Mouse (Mus musculus): Measurements from ENCODE around the gene Ppil1. TPM values are rescaled to one million over a fixed set of nuclear protein-coding genes. Genes with fewer than 3 reads are reported as not detected.

The Ppil1 gene
- polyA plus RNA-seq, 1 experiment = 30.1 TPM

- Histone ChIP-seq H3K36me3 (ENCODE audit: control insufficient read depth, insufficient read depth) (no peaks in the 10 kb centered on the region), H3K4me2 (ENCODE audit: low read depth) (no peak overlapping the region), H3K79me2 (ENCODE audit: control insufficient read depth, insufficient read depth) (no peaks in the 10 kb centered on the region), H3ac (ENCODE audit: control insufficient read depth, insufficient read length) (no peak overlapping the region), H3K4me3 (no peak overlapping the region), H3K27me3 (ENCODE audit: control insufficient read depth, insufficient read depth, insufficient read length) (peaks cover 71% of the 10 kb centered on the region)
- TF ChIP-seq MYOG (IDR thresholded peaks at IDR 0.05; ENCODE audit: control insufficient read depth in 1 of 3, insufficient read depth in 1 of 3, insufficient read length in 2 of 3, low read depth in 2 of 3) = no peak
- no peak for TF ChIP-seq E2F4 (IDR thresholded peaks at IDR 0.05; ENCODE audit: insufficient read depth)
- no peak for TF ChIP-seq TCF12 (IDR thresholded peaks at IDR 0.05; ENCODE audit: insufficient read depth, poor library complexity, severe bottlenecking)
- no peak for TF ChIP-seq REST (IDR thresholded peaks at IDR 0.05; ENCODE audit: insufficient read depth, insufficient read length)
- TF ChIP-seq POLR2AphosphoS2 (IDR thresholded peaks at IDR 0.05; ENCODE audit: insufficient read length, low read depth) = no peak
Measured at GRCm38 (mm10) chr17:29213381-29214192, 50.4 kb downstream of the Ppil1 start.

- TF ChIP-seq POLR2A (IDR thresholded peaks at IDR 0.05; ENCODE audit: insufficient read length, low read depth) (no peak), TCF3 (IDR thresholded peaks at IDR 0.05; ENCODE audit: insufficient read length, low read depth) (no peak), REST (IDR thresholded peaks at IDR 0.05; ENCODE audit: insufficient read depth, insufficient read length) (no peak), MYOG (IDR thresholded peaks at IDR 0.05; ENCODE audit: control insufficient read depth in 1 of 3, insufficient read depth in 1 of 3, insufficient read length in 2 of 3, low read depth in 2 of 3) (no peak), MAX (IDR thresholded peaks at IDR 0.05; ENCODE audit: low read depth) (no peak), SRF (IDR thresholded peaks at IDR 0.05; ENCODE audit: control insufficient read depth, insufficient read length, low read depth) (no peak), CEBPB (IDR thresholded peaks at IDR 0.05; ENCODE audit: insufficient read depth, poor library complexity, severe bottlenecking) (no peak), E2F4 (IDR thresholded peaks at IDR 0.05; ENCODE audit: insufficient read depth) (no peak)
- no peak overlapping the region for H3K4me2 ChIP-seq (ENCODE audit: low read depth)
- H3K36me3 ChIP-seq (ENCODE audit: control insufficient read depth, insufficient read depth) = no peaks in the 10 kb centered on the region
Measured at GRCm38 (mm10) chr17:29211836-29212235, 52.1 kb downstream of the Ppil1 start.

GRCm38 (mm10) chr17:29210037-29210436, 53.9 kb downstream of the Ppil1 start:
- Histone ChIP-seq H3ac (ENCODE audit: control insufficient read depth, insufficient read length) (no peak overlapping the region), H3K79me2 (ENCODE audit: control insufficient read depth, insufficient read depth) (no peaks in the 10 kb centered on the region), H3K4me2 (ENCODE audit: low read depth) (no peak overlapping the region), H3K36me3 (ENCODE audit: control insufficient read depth, insufficient read depth) (no peaks in the 10 kb centered on the region), H3K27me3 (ENCODE audit: control insufficient read depth, insufficient read depth, insufficient read length) (peaks cover 36% of the 10 kb centered on the region), H3K4me3 (no peak overlapping the region)
- no peak for TF ChIP-seq MYOD1 (IDR thresholded peaks at IDR 0.05; ENCODE audit: control insufficient read depth in 1 of 3, insufficient read length in 2 of 3, low read depth in 2 of 3)
- TF ChIP-seq MYOG (IDR thresholded peaks at IDR 0.05; ENCODE audit: control insufficient read depth in 1 of 3, insufficient read depth in 1 of 3, insufficient read length in 2 of 3, low read depth in 2 of 3) = no peak
- no peak for TF ChIP-seq USF1 (IDR thresholded peaks at IDR 0.05; ENCODE audit: low read depth)
- no peak for TF ChIP-seq POLR2A (IDR thresholded peaks at IDR 0.05; ENCODE audit: insufficient read length, low read depth)
- no peak for TF ChIP-seq E2F4 (IDR thresholded peaks at IDR 0.05; ENCODE audit: insufficient read depth)
- TF ChIP-seq TCF3 (IDR thresholded peaks at IDR 0.05; ENCODE audit: insufficient read length, low read depth) = no peak
- TF ChIP-seq SRF (IDR thresholded peaks at IDR 0.05; ENCODE audit: control insufficient read depth, insufficient read length, low read depth) = no peak
- TF ChIP-seq TCF12 (IDR thresholded peaks at IDR 0.05; ENCODE audit: insufficient read depth, poor library complexity, severe bottlenecking) = no peak
- no peak for TF ChIP-seq POLR2AphosphoS2 (IDR thresholded peaks at IDR 0.05; ENCODE audit: insufficient read length, low read depth)
- TF ChIP-seq MAX (IDR thresholded peaks at IDR 0.05; ENCODE audit: low read depth) = no peak
- no peak for TF ChIP-seq CEBPB (IDR thresholded peaks at IDR 0.05; ENCODE audit: insufficient read depth, poor library complexity, severe bottlenecking)
- no peak for TF ChIP-seq REST (IDR thresholded peaks at IDR 0.05; ENCODE audit: insufficient read depth, insufficient read length)

More at GRCm38 (mm10) chr17:29211836-29212235, 52.1 kb downstream of the Ppil1 start:
- no peak overlapping the region for H3ac ChIP-seq (ENCODE audit: control insufficient read depth, insufficient read length)
- peaks cover 54% of the 10 kb centered on the region for H3K27me3 ChIP-seq (ENCODE audit: control insufficient read depth, insufficient read depth, insufficient read length)
- no peaks in the 10 kb centered on the region for H3K79me2 ChIP-seq (ENCODE audit: control insufficient read depth, insufficient read depth)
- no peak overlapping the region for H3K4me3 ChIP-seq

- TF ChIP-seq USF1 (IDR thresholded peaks at IDR 0.05; ENCODE audit: low read depth) (no peak), E2F4 (IDR thresholded peaks at IDR 0.05; ENCODE audit: insufficient read depth) (no peak), TCF12 (IDR thresholded peaks at IDR 0.05; ENCODE audit: insufficient read depth, poor library complexity, severe bottlenecking) (no peak), POLR2A (IDR thresholded peaks at IDR 0.05; ENCODE audit: insufficient read length, low read depth) (no peak), TCF3 (IDR thresholded peaks at IDR 0.05; ENCODE audit: insufficient read length, low read depth) (no peak), POLR2AphosphoS2 (IDR thresholded peaks at IDR 0.05; ENCODE audit: insufficient read length, low read depth) (no peak), SRF (IDR thresholded peaks at IDR 0.05; ENCODE audit: control insufficient read depth, insufficient read length, low read depth) (no peak), MYOD1 (IDR thresholded peaks at IDR 0.05; ENCODE audit: control insufficient read depth in 1 of 3, insufficient read length in 2 of 3, low read depth in 2 of 3) (no peak), MAX (IDR thresholded peaks at IDR 0.05; ENCODE audit: low read depth) (no peak)
- Histone ChIP-seq H3ac (ENCODE audit: control insufficient read depth, insufficient read length) (no peak overlapping the region), H3K36me3 (ENCODE audit: control insufficient read depth, insufficient read depth) (no peaks in the 10 kb centered on the region), H3K4me3 (no peak overlapping the region), H3K4me2 (ENCODE audit: low read depth) (no peak overlapping the region), H3K79me2 (ENCODE audit: control insufficient read depth, insufficient read depth) (no peaks in the 10 kb centered on the region), H3K27me3 (ENCODE audit: control insufficient read depth, insufficient read depth, insufficient read length) (peaks cover 8% of the 10 kb centered on the region)
Measured at GRCm38 (mm10) chr17:29206052-29206451, 57.9 kb downstream of the Ppil1 start.

GRCm38 (mm10) chr17:29202604-29203003, 61.4 kb downstream of the Ppil1 start:
- no peaks in the 10 kb centered on the region for H3K79me2 ChIP-seq (ENCODE audit: control insufficient read depth, insufficient read depth)
- no peak overlapping the region for H3ac ChIP-seq (ENCODE audit: control insufficient read depth, insufficient read length)
- H3K4me2 ChIP-seq (ENCODE audit: low read depth) = no peak overlapping the region
- TF ChIP-seq MAX (IDR thresholded peaks at IDR 0.05; ENCODE audit: low read depth) = no peak
- TF ChIP-seq E2F4 (IDR thresholded peaks at IDR 0.05; ENCODE audit: insufficient read depth) = no peak
- TF ChIP-seq TCF12 (IDR thresholded peaks at IDR 0.05; ENCODE audit: insufficient read depth, poor library complexity, severe bottlenecking) = no peak
- no peaks in the 10 kb centered on the region for H3K36me3 ChIP-seq (ENCODE audit: control insufficient read depth, insufficient read depth)
- no peaks in the 10 kb centered on the region for H3K27me3 ChIP-seq (ENCODE audit: control insufficient read depth, insufficient read depth, insufficient read length)
- H3K4me3 ChIP-seq = no peak overlapping the region

Other genes with a start within 250 kb of the Ppil1 start
- gene Srsf3, start 231.6 kb downstream of the Ppil1 start, polyA plus RNA-seq (2012; fragmentation: generic; extraction: Trizol) = 98.2 TPM
- 2,069 TPM for gene Cdkn1a, start 173.2 kb downstream of the Ppil1 start, polyA plus RNA-seq (2012; fragmentation: generic; extraction: Trizol)
- 6.8 TPM for gene Rab44, start 150.0 kb downstream of the Ppil1 start, polyA plus RNA-seq (2012; fragmentation: generic; extraction: Trizol)
- gene Cpne5, start 26.0 kb downstream of the Ppil1 start, polyA plus RNA-seq (2012; fragmentation: generic; extraction: Trizol) = 0.56 TPM
- 120 TPM for gene BC004004, start 4.6 kb upstream of the Ppil1 start, polyA plus RNA-seq (2012; fragmentation: generic; extraction: Trizol)
- 7.1 TPM for gene Pi16, start 53.5 kb upstream of the Ppil1 start, polyA plus RNA-seq (2012; fragmentation: generic; extraction: Trizol)
- gene Mtch1, start 83.7 kb upstream of the Ppil1 start, polyA plus RNA-seq (2012; fragmentation: generic; extraction: Trizol) = 741 TPM
- 0.54 TPM for gene Fgd2, start 96.7 kb upstream of the Ppil1 start, polyA plus RNA-seq (2012; fragmentation: generic; extraction: Trizol)
- gene Pim1, start 226.6 kb upstream of the Ppil1 start, polyA plus RNA-seq (2012; fragmentation: generic; extraction: Trizol) = 16.3 TPM

Measured in myocyte (in vitro differentiated cells).